Mouse (Mus musculus): ENCODE measurements around the gene Shcbp1l.
"Not testable (repeated sequence)": the region's sequence is repeated elsewhere in the genome, so short reads cannot be mapped to it uniquely, and the experiment has no call there.

Shcbp1l gene

GRCm38 (mm10) chr1:153424770-153425584 lies at the start of gene Shcbp1l:
Gene Shcbp1l, plus strand, starts transcription at chr1:153425162.
- DNase-seq (ENCODE audit: low spot score) = peak; percentile 28

- no peak for DNase-seq (ENCODE audit: low spot score)
Observed at GRCm38 (mm10) chr1:153376446-153376845, 48.5 kb upstream of the Shcbp1l start.

- DNase-seq (ENCODE audit: low spot score) = no peak
Observed at GRCm38 (mm10) chr1:153378587-153378986, 46.4 kb upstream of the Shcbp1l start.

GRCm38 (mm10) chr1:153379832-153380231 lies 45.1 kb upstream of the Shcbp1l start:
- DNase-seq (ENCODE audit: low spot score) = no peak

- DNase-seq (ENCODE audit: low spot score) = no peak
Observed at GRCm38 (mm10) chr1:153380746-153381282, 44.1 kb upstream of the Shcbp1l start.

- no peak for DNase-seq (ENCODE audit: low spot score)
Observed at GRCm38 (mm10) chr1:153385081-153385480, 39.9 kb upstream of the Shcbp1l start.

- DNase-seq (ENCODE audit: low spot score) = not testable (repeated sequence)
Observed at GRCm38 (mm10) chr1:153385661-153386060, 39.3 kb upstream of the Shcbp1l start.

GRCm38 (mm10) chr1:153386271-153387069 lies 38.5 kb upstream of the Shcbp1l start:
- peak; percentile 38 for DNase-seq (ENCODE audit: low spot score)

- not testable (repeated sequence) for DNase-seq (ENCODE audit: low spot score)
Observed at GRCm38 (mm10) chr1:153395706-153396105, 29.3 kb upstream of the Shcbp1l start.

GRCm38 (mm10) chr1:153401765-153402164 lies 23.2 kb upstream of the Shcbp1l start:
- no peak for DNase-seq (ENCODE audit: low spot score)

- not testable (repeated sequence) for DNase-seq (ENCODE audit: low spot score)
Observed at GRCm38 (mm10) chr1:153407641-153408040, 17.3 kb upstream of the Shcbp1l start.

GRCm38 (mm10) chr1:153408296-153408695 lies 16.7 kb upstream of the Shcbp1l start:
- not testable (repeated sequence) for DNase-seq (ENCODE audit: low spot score)

GRCm38 (mm10) chr1:153410915-153411314 lies 14.0 kb upstream of the Shcbp1l start:
- not testable (repeated sequence) for DNase-seq (ENCODE audit: low spot score)

GRCm38 (mm10) chr1:153411723-153412122 lies 13.2 kb upstream of the Shcbp1l start:
- no peak for DNase-seq (ENCODE audit: low spot score)

- not testable (repeated sequence) for DNase-seq (ENCODE audit: low spot score)
Observed at GRCm38 (mm10) chr1:153412663-153413396, 12.1 kb upstream of the Shcbp1l start.

GRCm38 (mm10) chr1:153413397-153414020 lies 11.5 kb upstream of the Shcbp1l start:
- not testable (repeated sequence) for DNase-seq (ENCODE audit: low spot score)

GRCm38 (mm10) chr1:153414114-153414723 lies 10.7 kb upstream of the Shcbp1l start:
- peak; percentile 18 for DNase-seq (ENCODE audit: low spot score)

- no peak for DNase-seq (ENCODE audit: low spot score)
Observed at GRCm38 (mm10) chr1:153414962-153415361, 10.0 kb upstream of the Shcbp1l start.

GRCm38 (mm10) chr1:153415742-153416141 lies 9.2 kb upstream of the Shcbp1l start:
- not testable (repeated sequence) for DNase-seq (ENCODE audit: low spot score)

- not testable (repeated sequence) for DNase-seq (ENCODE audit: low spot score)
Observed at GRCm38 (mm10) chr1:153416271-153416832, 8.6 kb upstream of the Shcbp1l start.

GRCm38 (mm10) chr1:153417805-153418204 lies 7.2 kb upstream of the Shcbp1l start:
- not testable (repeated sequence) for DNase-seq (ENCODE audit: low spot score)

Data from ovary, postnatal 10 days (tissue).